Mouse (Mus musculus) gastrocnemius, postnatal 36 days (tissue): Measurements from ENCODE around the gene Lamp5. TPM values are rescaled to one million over a fixed set of nuclear protein-coding genes. Genes with fewer than 3 reads are reported as not detected.

Experiments used
- DNase-seq, 2 experiments: peaks; one replicate each; pipeline ENCODE4 v3.0.0; 2022
- intact Hi-C: fragments of 180-260 bp; cut with DNase I; formaldehyde crosslinking; loops from one replicate; pipeline ENCODE4 v1.15.1; 2025
- long read RNA-seq, 2 experiments: library from polyadenylated mRNA; stranded (forward); transcript quantifications; one replicate each; pipeline ENCODE4 v2.0.0; 2021
- total RNA-seq, 2 experiments: library from RNA; stranded (reverse); gene quantifications; 2 replicates each; pipeline ENCODE4 v1.2.3; 2021

The Lamp5 gene
- not detected for total RNA-seq
- long read RNA-seq, experiment 1, result 0 reads
- long read RNA-seq, experiment 2, result 0 reads

GRCm38 (mm10) chr2:136051688-136052289, at the start of gene Lamp5:
Gene Lamp5 (plus strand): TSS chr2:136052239.
- intact Hi-C loops, result no loop called here
- DNase-seq, result no peak

GRCm38 (mm10) chr2:136003836-136004235, 48.2 kb upstream of the Lamp5 start:
- intact Hi-C loops, result no loop called here
- no peak for DNase-seq

GRCm38 (mm10) chr2:136006280-136006679, 45.8 kb upstream of the Lamp5 start:
- intact Hi-C loops, result no loop called here
- no peak for DNase-seq

GRCm38 (mm10) chr2:136012759-136013158, 39.3 kb upstream of the Lamp5 start:
- intact Hi-C loops, result no loop called here
- DNase-seq, result no peak

- no peak for DNase-seq
- intact Hi-C loops, result no loop called here
Measured at GRCm38 (mm10) chr2:136048464-136048863, 3.6 kb upstream of the Lamp5 start.

GRCm38 (mm10) chr2:136050793-136051615, 1.0 kb upstream of the Lamp5 start:
- DNase-seq, result no peak
- intact Hi-C loops, result no loop called here

GRCm38 (mm10) chr2:136057861-136058331, 5.9 kb downstream of the Lamp5 start:
- no peak for DNase-seq
- intact Hi-C loops, result no loop called here

- DNase-seq, result no peak
- intact Hi-C loops, result no loop called here
Measured at GRCm38 (mm10) chr2:136058398-136058797, 6.4 kb downstream of the Lamp5 start.

GRCm38 (mm10) chr2:136059029-136059669, 7.1 kb downstream of the Lamp5 start:
- intact Hi-C loops, result no loop called here
- no peak for DNase-seq

GRCm38 (mm10) chr2:136064356-136064755, 12.3 kb downstream of the Lamp5 start:
- intact Hi-C loops, result no loop called here

GRCm38 (mm10) chr2:136095978-136096377, 43.9 kb downstream of the Lamp5 start:
- DNase-seq, result no peak
- intact Hi-C loops, result no loop called here

More at GRCm38 (mm10) chr2:136064356-136064755, 12.3 kb downstream of the Lamp5 start:
- no peak for DNase-seq

GRCm38 (mm10) chr2:136097143-136097542, 45.1 kb downstream of the Lamp5 start:
- DNase-seq, result no peak
- intact Hi-C loops, result no loop called here

- DNase-seq, result no peak
- intact Hi-C loops, result no loop called here
Measured at GRCm38 (mm10) chr2:136107597-136107996, 55.6 kb downstream of the Lamp5 start.

- no peak for DNase-seq
- intact Hi-C loops, result no loop called here
Measured at GRCm38 (mm10) chr2:136108124-136109037, 56.3 kb downstream of the Lamp5 start.

- no peak for DNase-seq
- intact Hi-C loops, result no loop called here
Measured at GRCm38 (mm10) chr2:136109038-136109363, 57.0 kb downstream of the Lamp5 start.

- DNase-seq, result no peak
- intact Hi-C loops, result no loop called here
Measured at GRCm38 (mm10) chr2:136113374-136113773, 61.3 kb downstream of the Lamp5 start.

- intact Hi-C loops, result no loop called here
- no peak for DNase-seq
Measured at GRCm38 (mm10) chr2:136118006-136118405, 66.0 kb downstream of the Lamp5 start.
